Mouse (Mus musculus): ENCODE measurements around the gene Dpm1.

DNA sequence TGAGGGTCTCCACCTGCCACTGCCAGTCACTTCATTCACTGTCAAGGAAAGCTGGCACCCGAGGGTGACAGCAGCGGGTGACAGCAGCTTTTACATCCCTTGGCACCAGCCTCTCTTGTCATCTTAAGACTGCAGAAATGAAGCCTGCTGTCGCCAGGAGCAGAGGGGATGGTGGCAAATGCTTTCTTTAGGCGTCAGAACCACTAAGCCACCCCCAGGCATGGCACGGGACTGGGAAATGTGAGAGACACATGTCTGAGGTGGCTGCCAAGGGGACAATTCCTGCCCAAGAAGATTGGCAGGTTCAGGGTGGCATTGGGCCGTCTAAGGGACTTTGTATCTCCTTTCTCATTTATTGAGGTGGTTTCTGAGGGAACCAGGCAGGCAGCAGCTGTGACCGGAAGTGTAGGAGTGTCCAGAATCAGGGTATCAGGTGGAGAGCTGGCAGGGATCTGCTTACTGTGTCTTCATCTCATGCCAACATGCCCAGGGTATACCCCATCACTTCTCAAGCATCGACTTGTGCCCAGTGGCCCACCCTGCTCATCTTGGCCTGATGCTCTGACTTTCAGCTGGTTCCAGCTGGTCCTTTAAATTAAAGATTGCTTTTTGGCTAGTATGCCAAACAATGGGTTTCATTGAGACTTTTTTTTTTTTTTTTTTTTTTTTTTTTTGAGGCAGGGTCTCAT is 17.9 kb upstream of the Dpm1 start:
- TF ChIP-seq CTCF (IDR thresholded peaks at IDR 0.05; ENCODE audit: low read depth, low read length) (no peak), EP300 (IDR thresholded peaks at IDR 0.05; ENCODE audit: insufficient read depth, low read depth, low read length) (no peak), POLR2A (IDR thresholded peaks at IDR 0.05; ENCODE audit: insufficient read depth, low read length) (no peak)
